Mouse (Mus musculus): Measurements from ENCODE around the gene Oas1c.

Gene Oas1c

DNA sequence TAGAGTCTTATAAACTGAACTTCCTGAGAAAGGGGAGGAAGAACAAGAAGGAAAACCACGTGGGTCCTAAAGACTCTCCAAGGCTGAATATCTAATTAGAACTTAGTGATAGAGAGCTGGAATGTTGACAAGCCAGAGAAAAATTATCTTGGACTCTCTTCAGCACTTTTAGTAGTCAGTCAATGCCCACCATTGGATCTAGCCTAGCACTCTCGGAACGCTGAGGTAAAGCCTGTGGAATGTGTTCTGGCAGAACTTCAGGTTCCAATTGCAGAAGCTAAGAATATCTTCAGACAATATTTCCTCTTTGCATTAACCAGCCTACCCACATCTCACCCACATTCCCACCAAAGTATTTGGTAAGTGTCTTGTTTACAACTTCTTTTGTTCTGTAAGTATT is 32.4 kb downstream of the Oas1c start:
- no peak for DNase-seq

DNA sequence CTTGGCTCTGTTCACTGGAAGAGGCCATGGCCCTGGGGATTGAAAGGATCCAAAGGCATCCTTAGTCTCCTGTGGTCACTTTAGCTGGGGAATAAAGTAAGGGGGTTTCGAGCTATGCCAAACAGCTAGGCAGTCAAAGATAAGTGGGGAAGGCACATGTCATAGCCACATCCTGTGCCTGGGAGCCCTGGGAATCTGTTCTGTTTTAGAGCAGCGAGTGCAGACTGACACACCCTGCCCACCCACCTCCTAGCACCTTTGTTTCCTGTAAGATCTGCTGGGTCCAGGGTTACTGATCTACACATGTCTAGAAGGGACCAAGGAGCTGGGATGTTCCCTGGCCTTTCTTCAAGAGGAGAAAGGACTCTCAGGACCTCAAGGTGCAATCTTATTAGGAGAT is 33.4 kb downstream of the Oas1c start:
- DNase-seq = no peak

DNA sequence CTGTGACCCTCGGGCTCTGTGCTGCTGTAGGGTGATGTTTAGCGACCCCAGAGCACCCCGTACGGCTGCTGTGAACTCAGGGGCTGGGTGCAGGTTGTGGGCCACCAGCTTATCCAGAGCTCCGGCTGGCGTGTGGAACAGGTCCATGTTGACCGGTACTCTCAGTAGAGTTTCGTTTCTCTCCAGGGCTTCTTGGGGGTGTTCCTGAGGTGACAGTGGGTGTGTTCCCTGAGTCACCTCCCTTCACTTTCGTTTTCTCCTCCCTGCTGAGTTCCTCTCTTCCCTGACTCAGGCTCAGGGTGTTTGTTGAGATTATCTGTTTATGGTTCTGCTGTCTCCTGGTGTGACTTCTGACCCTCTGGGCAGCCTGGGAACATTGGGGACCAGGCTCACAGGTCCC is 34.8 kb downstream of the Oas1c start, which contains the start of gene Oas3:
Oas3 (minus strand) TSS at position 184 of the 400 bp plus-strand sequence.
- DNase-seq = no peak

DNA sequence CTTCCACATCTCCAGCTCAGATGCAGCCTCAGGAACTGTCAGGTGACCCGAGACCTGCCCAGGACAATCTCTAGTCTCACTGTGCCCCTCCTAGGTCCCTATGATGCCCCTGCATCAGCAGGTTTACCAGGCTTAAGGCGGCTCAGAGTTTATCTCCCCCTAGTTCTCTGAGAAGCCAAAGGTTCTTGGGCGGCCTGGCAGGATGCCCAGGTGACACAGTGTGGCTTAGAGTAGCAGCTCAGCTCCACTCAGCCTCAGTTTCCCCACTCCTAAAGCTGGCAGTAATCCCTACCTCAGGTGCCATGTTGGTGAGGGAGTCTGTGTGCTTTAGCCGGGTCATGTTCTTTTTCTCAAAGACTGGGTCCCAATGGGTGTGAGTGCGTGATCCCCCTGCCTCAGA is 35.5 kb downstream of the Oas1c start:
- no peak for DNase-seq

DNA sequence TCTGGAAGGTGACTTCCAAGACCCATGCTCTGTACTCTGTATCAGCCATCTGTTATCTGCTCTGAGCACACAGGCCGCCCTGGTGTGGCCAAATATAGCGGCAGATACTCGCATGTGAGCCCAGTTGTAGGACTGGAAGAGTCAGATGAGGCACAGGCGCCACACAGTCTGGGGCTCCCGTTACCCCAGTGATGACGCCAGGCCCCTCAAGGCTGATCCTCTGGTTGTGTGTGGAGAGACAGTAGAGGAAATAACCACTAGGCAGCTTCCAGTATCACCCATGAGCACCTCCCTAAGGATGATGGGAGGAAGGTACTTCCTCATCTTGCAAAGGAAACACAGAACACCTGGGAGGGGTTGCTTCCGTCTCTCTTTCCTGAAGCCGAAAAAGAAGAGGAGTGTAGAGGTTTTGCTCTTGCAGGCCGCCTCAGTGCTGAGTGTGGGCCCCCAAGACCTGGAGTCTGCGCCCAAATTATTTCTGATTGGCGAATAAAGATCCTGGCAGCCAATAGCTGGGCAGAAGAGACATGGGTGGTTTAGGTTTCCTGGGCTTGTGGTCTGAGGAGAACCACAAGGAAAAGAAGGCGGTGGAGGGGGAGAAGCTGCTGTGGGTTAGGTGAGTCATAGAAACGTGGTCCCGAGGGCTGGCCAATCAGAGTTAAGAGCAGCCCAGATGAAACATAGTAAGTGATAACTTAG is 36.9 kb downstream of the Oas1c start:
- DNase-seq = no peak

DNA sequence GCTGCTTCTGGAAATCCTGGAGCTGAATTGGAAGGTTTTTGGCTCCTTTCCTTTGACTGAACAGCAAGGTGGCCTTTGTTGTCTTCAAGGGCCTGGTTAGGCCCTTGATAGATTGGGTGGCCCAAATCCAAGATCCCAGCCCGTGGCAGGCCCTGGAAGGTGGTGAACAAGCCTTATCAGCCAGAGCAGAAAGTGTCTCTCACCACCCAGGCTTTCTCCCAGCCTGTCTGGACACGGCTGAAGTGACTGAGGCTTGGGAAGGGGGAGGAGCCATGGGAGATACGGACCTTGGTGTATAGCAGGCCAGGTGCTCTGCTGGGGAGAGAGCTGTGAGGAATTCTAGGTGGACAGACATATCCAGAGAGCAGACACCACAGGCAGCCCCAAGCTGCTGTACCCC is 42.9 kb downstream of the Oas1c start:
- no peak for DNase-seq

DNA sequence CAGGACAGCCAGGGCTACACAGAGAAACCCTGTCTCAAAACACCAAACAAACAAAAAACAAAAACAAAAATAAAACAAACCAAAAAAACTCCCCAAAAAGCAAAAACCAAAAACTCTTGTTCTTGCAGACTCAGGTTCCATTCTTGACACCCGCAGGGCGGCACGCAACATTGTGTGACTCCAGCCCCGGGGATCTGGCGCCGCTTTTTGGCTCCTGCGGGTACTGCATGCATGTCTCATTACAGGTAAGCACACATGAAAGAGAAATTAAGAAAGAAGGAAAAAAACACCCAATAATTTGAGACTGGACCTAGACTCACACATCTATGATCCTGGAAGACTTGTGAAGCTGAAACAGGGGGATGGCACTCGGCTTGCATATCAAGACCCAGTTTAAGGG is 47.3 kb downstream of the Oas1c start:
- DNase-seq = no peak

DNA sequence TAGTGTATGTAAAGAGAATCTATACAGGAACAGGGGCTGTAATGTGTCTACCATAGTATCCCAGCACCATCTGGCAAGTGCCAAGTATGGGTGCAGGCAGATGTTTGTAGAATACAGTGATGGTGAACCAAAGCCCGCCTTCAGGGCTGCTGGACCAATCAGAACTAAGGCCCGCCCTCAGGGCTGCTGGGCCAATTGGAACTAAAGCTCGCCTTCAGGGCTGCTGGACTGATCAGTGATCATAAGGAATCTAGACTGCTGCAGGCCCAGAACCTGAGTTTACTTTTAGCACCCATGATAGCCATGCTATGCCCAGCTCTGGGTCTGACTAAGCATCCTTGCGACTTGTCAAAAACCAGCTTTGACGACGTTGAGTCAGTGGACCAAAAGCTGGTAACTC is 50.4 kb downstream of the Oas1c start:
- DNase-seq = no peak

DNA sequence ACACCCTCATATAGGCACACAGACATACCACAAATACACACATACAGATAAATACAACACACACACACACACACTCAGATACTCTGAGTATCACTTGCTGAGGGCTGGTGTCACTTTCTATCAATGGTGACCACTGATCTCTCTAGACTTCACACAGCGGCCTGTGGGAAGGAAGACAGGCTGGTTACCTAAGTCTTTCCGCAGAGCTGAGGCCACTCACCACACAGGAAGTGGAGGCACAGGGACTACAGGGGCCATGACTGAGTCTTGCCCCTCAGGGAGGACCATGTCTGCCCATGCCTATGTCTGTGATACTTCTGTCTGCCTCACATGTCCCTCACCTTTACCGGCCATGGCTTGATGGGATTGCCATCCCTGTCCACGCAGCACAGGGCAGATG is 58.1 kb downstream of the Oas1c start:
- no peak for DNase-seq

DNA sequence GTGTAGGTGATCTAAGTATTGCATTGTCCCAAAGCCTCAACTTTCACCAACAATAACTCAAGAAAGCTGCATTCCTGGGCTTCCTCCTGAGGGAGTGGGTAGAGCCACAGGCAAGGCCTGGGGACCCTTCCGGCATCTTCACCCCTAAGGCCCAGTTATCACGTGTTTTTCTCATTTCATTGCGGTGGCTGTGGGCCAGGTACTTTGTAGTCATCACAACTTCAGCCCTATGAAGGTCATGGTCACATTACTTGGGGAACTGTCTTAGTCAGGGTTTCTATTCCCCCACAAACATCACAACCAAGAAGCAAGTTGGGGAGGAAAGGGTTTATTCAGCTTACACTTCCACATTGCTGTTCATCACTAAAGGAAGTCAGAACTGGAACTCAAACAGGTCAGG is 59.5 kb downstream of the Oas1c start:
- DNase-seq = no peak

DNA sequence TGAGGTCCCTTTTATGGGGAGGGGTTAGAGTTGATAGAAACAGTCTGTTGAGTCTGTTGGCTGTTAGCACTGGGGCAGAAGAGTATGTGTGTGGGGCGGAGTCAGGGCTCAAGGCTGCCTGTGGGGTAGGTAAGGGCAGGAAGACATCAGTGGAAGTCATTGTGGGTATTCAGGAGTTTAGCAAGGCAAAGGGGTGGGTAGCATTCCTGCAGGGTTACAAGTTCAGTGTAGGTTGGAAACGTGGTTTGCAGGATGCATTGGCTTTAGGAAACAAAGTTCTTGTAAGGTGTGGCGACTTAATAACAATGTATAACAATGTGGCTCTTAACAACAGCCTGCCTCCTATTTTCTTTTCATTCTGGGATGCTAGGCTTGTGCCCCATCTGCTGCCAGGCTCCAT is 61.1 kb downstream of the Oas1c start:
- no peak for DNase-seq
